Mouse (Mus musculus): ENCODE measurements at regions not wholly inside any gene's neighbourhood (a gene's known extent, or its start where the extent isn't known, plus 50 kb on each side); places are given as distances from the start of the nearest gene placed in this dataset.

DNA sequence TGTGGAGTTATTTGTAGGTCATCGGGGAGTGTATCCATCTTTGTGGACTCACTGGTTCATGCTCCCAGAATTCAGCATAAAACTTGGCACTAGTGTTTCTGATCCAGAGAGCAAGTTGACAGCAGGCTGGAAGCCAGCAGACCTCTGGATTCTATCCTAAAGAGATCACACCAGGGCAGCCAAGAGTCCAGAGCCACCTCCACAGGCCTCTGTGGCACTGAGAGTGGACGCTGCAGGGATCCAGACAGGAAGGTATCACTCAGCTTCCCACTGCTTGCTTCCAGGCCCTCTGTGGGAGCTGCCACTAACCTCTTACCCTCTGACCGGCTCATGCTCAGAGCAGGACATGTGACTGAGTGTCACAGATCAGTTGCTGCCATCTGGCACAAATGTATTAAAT, 69.8 kb upstream of the Plcl2 start:
- DNase-seq: no peak

DNA sequence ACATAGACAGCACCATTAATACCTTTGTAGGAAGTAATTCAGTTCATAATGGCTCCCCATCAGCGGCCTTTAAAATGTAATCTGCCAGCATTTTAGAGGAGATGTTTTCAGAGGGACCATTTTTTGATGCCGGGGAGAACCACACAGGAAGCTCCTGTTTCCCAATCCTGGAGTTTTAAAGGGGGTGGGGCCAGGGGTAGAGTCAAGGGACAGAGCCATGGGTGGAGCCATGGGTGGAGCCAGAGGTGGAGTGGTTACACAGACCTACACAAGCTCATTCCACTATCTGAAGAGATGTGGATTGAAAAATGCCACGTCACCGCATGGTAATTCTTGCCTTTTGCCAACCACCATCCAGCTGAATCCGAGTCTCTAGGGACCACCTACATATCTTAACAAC, 67.1 kb upstream of the Plcl2 start:
- DNase-seq: no peak

DNA sequence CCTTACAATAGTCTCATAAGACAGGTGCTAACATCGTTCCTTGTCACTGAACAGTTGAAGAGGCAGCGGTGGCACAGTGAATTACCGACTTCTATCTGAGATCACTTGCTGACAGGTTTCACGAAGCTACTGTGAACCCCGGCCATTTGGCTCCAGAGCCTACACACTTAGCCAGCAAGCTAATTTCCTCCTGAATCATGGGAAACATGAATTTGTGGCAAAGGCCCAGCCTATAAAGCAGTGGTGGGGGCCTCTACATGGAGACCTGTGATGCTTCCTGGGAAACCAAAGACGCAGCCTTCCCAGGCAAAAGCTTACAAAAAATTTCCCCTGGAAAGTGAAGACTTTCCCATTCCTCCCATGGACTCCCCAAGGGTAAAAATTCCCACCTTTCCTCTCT, 66.3 kb upstream of the Plcl2 start:
- DNase-seq: no peak

- no peak for DNase-seq
Measured at GRCm38 (mm10) chr17:50443376-50444022, 65.7 kb upstream of the Plcl2 start.

- DNase-seq: no peak
Measured at GRCm38 (mm10) chr17:50444023-50444389, 65.2 kb upstream of the Plcl2 start.

DNA sequence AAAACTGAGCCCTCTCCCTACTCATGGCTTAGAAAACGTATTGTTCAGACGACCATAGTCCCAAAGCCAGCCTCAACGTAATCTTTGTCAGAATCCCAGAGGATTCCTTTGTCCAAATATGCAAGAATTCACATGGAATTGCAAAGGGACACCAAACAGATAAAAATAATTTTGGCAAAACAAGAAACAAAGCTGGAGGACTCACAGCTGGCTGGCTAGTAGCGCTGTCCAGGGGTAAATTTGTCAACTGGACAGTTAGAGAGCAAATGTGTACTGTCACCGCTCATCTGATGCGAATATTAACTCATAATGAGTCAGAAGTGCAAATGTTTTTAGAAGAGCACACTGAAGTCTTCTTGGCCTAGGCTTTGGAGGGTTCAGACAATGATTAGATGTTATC, 60.5 kb upstream of the Plcl2 start:
- DNase-seq: no peak

GRCm38 (mm10) chr17:50451606-50452005, 57.6 kb upstream of the Plcl2 start:
- no peak for DNase-seq

DNA sequence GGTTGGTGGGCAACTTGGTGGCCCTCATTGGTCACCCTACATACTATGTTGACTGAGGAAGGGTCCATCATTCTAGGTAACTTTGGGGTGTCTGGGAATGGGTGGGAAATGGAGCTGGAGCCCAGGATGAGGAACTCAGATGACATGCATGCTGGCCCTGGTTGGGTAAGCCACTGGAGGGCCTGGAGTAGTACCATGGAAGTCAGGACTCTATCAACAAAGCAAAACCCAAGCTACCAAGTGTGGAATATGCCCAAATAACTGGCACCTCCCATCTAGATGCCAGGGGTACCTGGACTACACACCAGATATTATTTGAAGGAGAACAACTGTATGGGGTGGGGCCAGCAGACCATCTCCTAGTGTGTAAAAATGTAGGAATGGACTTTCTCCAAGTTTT, 55.7 kb upstream of the Plcl2 start:
- DNase-seq: no peak

GRCm38 (mm10) chr17:50453956-50454355, 55.2 kb upstream of the Plcl2 start:
- no peak for DNase-seq

GRCm38 (mm10) chr17:50454917-50455316, 54.3 kb upstream of the Plcl2 start:
- DNase-seq: no peak

DNA sequence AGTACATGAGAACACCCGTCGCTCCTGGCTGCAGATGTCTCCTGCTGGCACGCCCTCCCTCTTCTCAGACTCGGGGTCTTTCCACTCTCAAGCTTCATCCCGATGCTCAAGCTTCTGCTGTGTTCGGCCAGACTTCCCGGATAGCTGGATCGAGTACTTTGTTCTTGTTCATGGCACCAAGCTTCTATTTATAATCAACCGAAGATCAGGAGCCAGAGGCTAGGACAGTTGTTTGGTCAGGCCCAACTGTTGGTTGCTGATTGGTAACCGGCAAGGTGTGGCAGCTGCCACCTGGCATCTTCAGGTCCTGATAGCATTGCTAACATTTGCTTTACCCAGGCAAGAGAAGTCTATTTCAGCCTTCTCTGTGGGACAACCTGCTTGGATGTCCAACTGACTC, 53.5 kb upstream of the Plcl2 start:
- no peak for DNase-seq

GRCm38 (mm10) chr17:50457053-50457697, 52.0 kb upstream of the Plcl2 start:
- no peak for DNase-seq

- no peak for DNase-seq
Measured at GRCm38 (mm10) chr17:50458232-50458631, 51.0 kb upstream of the Plcl2 start.

Measured in adrenal gland, postnatal 14 days (tissue).